Mouse (Mus musculus): ENCODE measurements around the gene Mbnl2.

- TF ChIP-seq POLR2A (IDR thresholded peaks at IDR 0.05; ENCODE audit: borderline replicate concordance, control insufficient read depth, low read depth, low read length) (no peak), CTCF (IDR thresholded peaks at IDR 0.05; ENCODE audit: control insufficient read depth, insufficient read depth, low read length) (no peak)
Measured at GRCm38 (mm10) chr14:120302913-120303548, 27.6 kb downstream of the Mbnl2 start.
